Mouse (Mus musculus) forebrain, embryonic 12.5 days (tissue): Measurements from ENCODE around the gene Col6a3. TPM values are rescaled to one million over a fixed set of nuclear protein-coding genes. Genes with fewer than 3 reads are reported as not detected.

Experiments
- ATAC-seq: fragments of 200-750 bp; cut with Nextera tagmentation; 2 replicates; pipeline ENCODE4 v1.8.0; 2017; ENCODE audit warnings: moderate TSS enrichment; ENCODE audit not compliant: low FRiP score
- H3K27ac ChIP-seq: fragments of 300-500 bp; sonication (generic); 2 replicates; pipeline ENCODE4 v1.5.1; 2016; ENCODE audit warnings: mild to moderate bottlenecking
- H3K27me3 ChIP-seq: fragments of 300-500 bp; sonication (generic); 2 replicates; pipeline ENCODE4 v1.6.1; 2016; ENCODE audit warnings: mild to moderate bottlenecking
- H3K36me3 ChIP-seq: fragments of 300-500 bp; sonication (generic); replicated peaks from 2 replicates; pipeline ENCODE4 v1.6.1; 2016; ENCODE audit warnings: mild to moderate bottlenecking
- H3K4me1 ChIP-seq: fragments of 300-500 bp; sonication (generic); 2 replicates; pipeline ENCODE4 v1.6.1; 2016
- H3K4me2 ChIP-seq: fragments of 300-500 bp; sonication (generic); 2 replicates; pipeline ENCODE4 v1.6.1; 2016; ENCODE audit warnings: mild to moderate bottlenecking, moderate library complexity
- H3K4me3 ChIP-seq: fragments of 300-500 bp; sonication (generic); replicated peaks from 2 replicates; pipeline ENCODE4 v1.5.1; 2016; ENCODE audit warnings: mild to moderate bottlenecking
- H3K9ac ChIP-seq: fragments of 300-500 bp; sonication (generic); 2 replicates; pipeline ENCODE4 v1.6.1; 2016; ENCODE audit warnings: mild to moderate bottlenecking
- H3K9me3 ChIP-seq: fragments of 300-500 bp; sonication (generic); 2 replicates; pipeline ENCODE4 v1.6.1; 2016
- WGBS: fragments of 180-500 bp; shearing (Covaris S2); methylation state at CpG from one replicate; pipeline ENCODE4 v1.1.7; 2016; 5-methylcytosine and 5-hydroxymethylcytosine counted together
- polyA plus RNA-seq: library from polyadenylated mRNA; unstranded; fragments of >200 nt; fragmentation: Nextera tagmentation; extraction: Ambion mirVana; gene quantifications from 2 replicates; pipeline ENCODE4 v1.2.1, GENCODE M21; 2016

Gene Col6a3
- 10.4 and 13.5 TPM in 2 replicates for polyA plus RNA-seq

- Histone ChIP-seq H3K27me3 (no peaks in the 10 kb centered on the region), H3K4me1 (peaks cover 7% of the 10 kb centered on the region; the same call in 1 of the 2 replicates), H3K4me2 (no peak within 1 kb of the TSS), H3K36me3 (no peaks in the 10 kb centered on the region), H3K9ac (no peak within 1 kb of the TSS), H3K9me3 (no peaks in the 10 kb centered on the region), H3K4me3 (no peak within 1 kb of the TSS), H3K27ac (no peak within 1 kb of the TSS)
- ATAC-seq = no peak
- 70% methylated on average over 4 of the region's 4 CpGs for WGBS
These were observed at the start of gene Col6a3 for GRCm38 (mm10) chr1:90843836-90844235. Gene Col6a3 (minus strand): TSS chr1:90843971.

DNA sequence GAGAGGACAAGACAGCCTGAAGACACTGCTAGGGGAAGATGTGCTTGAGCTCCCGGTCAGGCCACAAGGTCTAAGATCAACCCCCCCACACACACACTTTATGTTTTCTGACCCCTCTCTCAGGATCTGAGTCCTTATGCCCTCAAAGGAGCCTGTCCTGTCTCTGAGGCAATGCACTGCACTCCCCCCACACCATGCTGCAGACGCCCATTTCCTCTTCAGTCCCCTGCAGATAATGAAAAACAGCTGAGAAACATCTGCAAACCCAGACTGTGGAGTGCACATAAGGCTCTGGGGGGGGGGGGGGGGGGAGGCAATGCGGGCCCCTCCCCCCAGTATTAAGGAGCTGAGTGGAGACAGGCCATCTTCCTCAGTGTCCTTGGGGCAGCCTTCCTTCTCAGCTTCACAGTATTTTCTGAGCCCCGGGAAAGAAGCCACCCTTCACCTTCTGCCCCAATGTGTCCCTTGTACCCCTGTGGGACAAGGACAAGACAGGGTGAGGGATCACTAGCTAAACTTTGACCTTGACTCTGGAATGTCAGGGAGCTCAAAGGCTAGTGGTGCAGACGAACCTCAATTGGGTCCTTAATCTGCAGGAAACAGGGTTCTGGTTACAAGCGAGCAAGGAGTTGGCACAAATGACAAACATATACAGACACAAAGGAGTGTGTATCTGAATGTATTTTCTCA, 42.1 kb upstream of the Col6a3 start:
- no peak overlapping the region for H3K27ac ChIP-seq
- 70% methylated on average over 5 of the region's 6 CpGs for WGBS

DNA sequence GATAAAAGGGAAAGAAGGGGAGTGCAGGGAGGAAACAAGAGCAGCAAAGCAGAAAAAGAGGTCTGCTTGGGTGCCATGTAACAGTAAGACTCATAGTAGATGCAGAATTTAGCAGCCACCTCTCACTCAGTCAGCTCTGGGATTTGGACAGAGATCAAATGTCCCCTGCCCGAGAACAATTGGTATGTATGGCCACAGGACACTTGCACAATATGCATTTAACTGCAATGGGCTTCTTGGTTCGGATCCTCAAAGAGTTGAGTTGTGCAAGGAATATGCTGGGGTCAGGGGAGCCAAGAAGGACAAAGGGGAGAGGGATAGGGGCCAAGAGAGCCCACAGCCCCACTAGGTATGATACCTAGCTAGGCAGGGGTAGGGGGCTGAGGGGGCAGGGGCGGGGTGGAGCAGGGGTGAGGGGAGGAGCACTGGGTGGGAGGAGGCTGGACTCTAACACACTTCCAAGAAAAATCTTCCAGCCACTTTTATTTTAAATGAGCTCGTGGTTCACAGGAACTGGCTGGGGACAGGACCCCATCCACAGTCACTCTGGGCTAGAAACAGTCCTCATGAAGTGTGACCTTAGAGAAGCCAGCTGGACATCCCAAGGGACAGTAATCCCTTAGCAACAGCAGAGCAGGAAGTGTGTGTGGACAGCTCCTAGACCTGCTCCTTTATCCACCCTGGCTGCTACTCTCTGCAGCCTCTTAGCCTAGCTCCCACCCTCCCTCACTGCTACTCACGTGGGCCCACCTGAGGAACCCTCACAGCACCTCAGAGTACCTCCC, 32.9 kb upstream of the Col6a3 start:
- Histone ChIP-seq H3K36me3 (no peaks in the 10 kb centered on the region), H3K9me3 (peaks cover 5% of the 10 kb centered on the region; the same call in 1 of the 2 replicates), H3K4me1 (no peaks in the 10 kb centered on the region), H3K27me3 (no peaks in the 10 kb centered on the region), H3K4me3 (no peak overlapping the region), H3K4me2 (no peak overlapping the region), H3K27ac (no peak overlapping the region), H3K9ac (no peak overlapping the region)
- no peak for ATAC-seq
- WGBS = 68% methylated on average over 5 of the region's 5 CpGs

More for the DNA sequence above, 42.1 kb upstream of the Col6a3 start:
- H3K4me3 ChIP-seq = no peak overlapping the region
- H3K9ac ChIP-seq = no peak overlapping the region
- ATAC-seq = no peak
- no peaks in the 10 kb centered on the region for H3K4me1 ChIP-seq
- H3K9me3 ChIP-seq = no peaks in the 10 kb centered on the region
- H3K27me3 ChIP-seq = no peaks in the 10 kb centered on the region
- no peak overlapping the region for H3K4me2 ChIP-seq
- H3K36me3 ChIP-seq = no peaks in the 10 kb centered on the region

- H3K27me3 ChIP-seq = no peaks in the 10 kb centered on the region
- H3K4me1 ChIP-seq = no peaks in the 10 kb centered on the region
- H3K9me3 ChIP-seq = peaks cover 7% of the 10 kb centered on the region; the same call in 1 of the 2 replicates
- ATAC-seq = no peak
- no peaks in the 10 kb centered on the region for H3K36me3 ChIP-seq
- no peak overlapping the region for H3K4me3 ChIP-seq
- whole genome bisulfite sequencing = 46% methylated on average over 2 of the region's 2 CpGs
- no peak overlapping the region for H3K27ac ChIP-seq
- no peak overlapping the region for H3K9ac ChIP-seq
- H3K4me2 ChIP-seq = no peak overlapping the region
These were observed 32.2 kb upstream of the Col6a3 start for GRCm38 (mm10) chr1:90875961-90876360.

- Histone ChIP-seq H3K27ac (no peak overlapping the region), H3K4me2 (no peak overlapping the region), H3K27me3 (no peaks in the 10 kb centered on the region), H3K4me3 (no peak overlapping the region), H3K4me1 (no peaks in the 10 kb centered on the region), H3K36me3 (no peaks in the 10 kb centered on the region), H3K9ac (no peak overlapping the region), H3K9me3 (peaks cover 7% of the 10 kb centered on the region; the same call in 1 of the 2 replicates)
- ATAC-seq = no peak
- WGBS = 91% methylated on average over 8 of the region's 8 CpGs
These were observed 31.6 kb upstream of the Col6a3 start for GRCm38 (mm10) chr1:90875371-90875770.

GRCm38 (mm10) chr1:90870581-90870980, 26.8 kb upstream of the Col6a3 start:
- WGBS = 89% methylated on average over 2 of the region's 2 CpGs
- no peak overlapping the region for H3K4me3 ChIP-seq
- no peak for ATAC-seq

GRCm38 (mm10) chr1:90866734-90867133, 23.0 kb upstream of the Col6a3 start:
- Histone ChIP-seq H3K4me2 (no peak overlapping the region), H3K36me3 (no peaks in the 10 kb centered on the region), H3K27me3 (no peaks in the 10 kb centered on the region), H3K27ac (no peak overlapping the region), H3K4me1 (no peaks in the 10 kb centered on the region), H3K9ac (no peak overlapping the region), H3K9me3 (peaks cover 2% of the 10 kb centered on the region; the same call in 1 of the 2 replicates), H3K4me3 (no peak overlapping the region)
- WGBS = 82% methylated on average over 5 of the region's 7 CpGs
- no peak for ATAC-seq

More at GRCm38 (mm10) chr1:90870581-90870980, 26.8 kb upstream of the Col6a3 start:
- H3K27ac ChIP-seq = no peak overlapping the region
- H3K9ac ChIP-seq = no peak overlapping the region
- no peak overlapping the region for H3K4me2 ChIP-seq
- no peaks in the 10 kb centered on the region for H3K4me1 ChIP-seq
- H3K36me3 ChIP-seq = no peaks in the 10 kb centered on the region
- H3K27me3 ChIP-seq = no peaks in the 10 kb centered on the region
- peaks cover 7% of the 10 kb centered on the region; the same call in 1 of the 2 replicates for H3K9me3 ChIP-seq

DNA sequence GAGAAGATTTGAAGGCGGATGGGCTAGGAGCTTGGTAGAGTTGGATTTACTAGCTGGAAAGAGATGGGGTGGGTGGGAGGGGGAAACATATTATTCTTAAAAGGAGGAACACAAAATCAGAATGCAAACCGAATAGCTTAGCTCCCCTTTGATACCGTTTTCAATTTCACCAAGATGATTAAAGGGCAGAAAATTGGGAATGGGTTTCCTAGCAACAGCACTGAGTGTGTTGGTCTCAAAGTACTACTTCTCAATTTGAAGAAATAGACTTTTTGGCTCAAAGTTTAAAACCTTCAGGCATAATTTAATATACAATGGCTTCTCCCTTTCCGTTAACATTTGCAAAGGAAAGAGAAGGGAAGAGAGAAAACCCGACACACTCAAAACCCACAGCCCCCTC, 12.1 kb upstream of the Col6a3 start:
- Histone ChIP-seq H3K4me2 (no peak overlapping the region), H3K4me1 (no peaks in the 10 kb centered on the region), H3K4me3 (no peak overlapping the region), H3K27me3 (no peaks in the 10 kb centered on the region), H3K9ac (no peak overlapping the region), H3K9me3 (no peaks in the 10 kb centered on the region), H3K27ac (no peak overlapping the region), H3K36me3 (no peaks in the 10 kb centered on the region)
- WGBS = 70% methylated on average over 5 of the region's 5 CpGs
- ATAC-seq = no peak

DNA sequence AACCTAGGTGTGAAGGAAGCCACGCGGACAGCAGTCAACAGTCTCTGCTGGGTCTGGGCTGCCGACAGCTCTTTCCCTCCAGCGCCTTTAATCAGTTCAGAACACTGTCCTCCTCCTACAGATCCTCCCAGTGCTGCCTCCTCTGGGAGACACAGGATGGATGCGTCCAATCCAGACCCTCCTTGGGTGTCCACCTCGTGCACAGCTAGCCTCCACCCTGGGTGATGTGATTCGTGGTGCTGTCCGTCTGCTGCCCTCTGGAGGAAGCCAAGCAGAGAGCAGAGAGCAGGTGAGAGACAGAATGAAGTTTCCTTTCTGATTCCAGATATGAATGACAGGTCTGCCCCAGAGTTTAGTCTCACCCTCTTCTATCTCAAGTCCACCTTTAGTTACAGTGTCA, 6.1 kb upstream of the Col6a3 start:
- Histone ChIP-seq H3K36me3 (no peaks in the 10 kb centered on the region), H3K27ac (no peak overlapping the region), H3K4me3 (no peak overlapping the region), H3K9me3 (no peaks in the 10 kb centered on the region), H3K4me2 (no peak overlapping the region), H3K4me1 (peaks cover 5% of the 10 kb centered on the region; the same call in 1 of the 2 replicates), H3K9ac (no peak overlapping the region), H3K27me3 (no peaks in the 10 kb centered on the region)
- WGBS = 39% methylated on average over 8 of the region's 8 CpGs
- no peak for ATAC-seq

- Histone ChIP-seq H3K36me3 (no peaks in the 10 kb centered on the region), H3K4me2 (no peak overlapping the region), H3K27me3 (no peaks in the 10 kb centered on the region), H3K27ac (no peak overlapping the region), H3K9ac (no peak overlapping the region), H3K4me1 (peaks cover 5% of the 10 kb centered on the region; the same call in 1 of the 2 replicates), H3K4me3 (no peak overlapping the region), H3K9me3 (no peaks in the 10 kb centered on the region)
- ATAC-seq = no peak
- WGBS = 45% methylated on average over 10 of the region's 10 CpGs
These were observed 1.4 kb upstream of the Col6a3 start for GRCm38 (mm10) chr1:90845206-90845605.

DNA sequence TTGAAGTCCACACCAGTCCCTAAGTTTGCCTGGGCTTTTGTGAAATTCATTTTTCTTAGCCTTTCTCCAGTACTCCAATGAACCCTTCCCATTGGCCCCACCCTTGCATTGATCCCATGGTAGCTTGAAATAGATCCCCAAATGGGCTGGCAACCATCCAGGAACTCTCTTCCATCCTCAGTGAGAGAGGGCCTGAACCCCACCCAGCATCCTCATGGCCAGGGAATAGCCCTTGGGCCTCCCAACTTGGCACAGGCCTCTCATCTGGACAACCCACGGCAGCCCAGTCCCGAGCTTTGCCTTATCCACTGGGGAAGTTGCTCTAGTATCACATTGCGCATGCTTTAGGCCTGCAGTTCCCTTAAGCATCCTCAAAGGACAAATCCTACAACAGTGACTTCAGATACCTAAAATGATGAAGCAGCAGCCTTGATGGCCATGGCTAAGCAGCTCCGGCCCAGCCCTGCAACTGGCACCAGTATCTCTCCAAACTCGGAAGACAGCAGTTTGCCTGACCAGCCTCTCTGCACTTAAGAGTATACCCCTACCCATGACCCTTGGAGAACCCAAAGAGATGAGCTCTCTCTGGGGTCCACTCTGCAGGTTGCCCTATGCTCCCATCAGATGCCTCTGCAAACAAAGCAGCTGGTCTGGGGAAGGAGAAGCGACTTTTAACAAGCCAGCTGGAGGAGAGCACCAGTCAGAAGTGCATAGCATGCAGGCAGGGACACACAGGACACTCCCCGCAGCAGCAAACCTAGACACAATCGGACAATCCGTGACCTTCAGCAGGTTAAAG, 783 bp downstream of the Col6a3 start:
- H3K4me3 ChIP-seq = no peak overlapping the region
- 79% methylated on average over 9 of the region's 9 CpGs for WGBS

GRCm38 (mm10) chr1:90840250-90840649, 3.5 kb downstream of the Col6a3 start:
- Histone ChIP-seq H3K9ac (no peak overlapping the region), H3K4me1 (peaks cover 3% of the 10 kb centered on the region; the same call in 1 of the 2 replicates), H3K36me3 (no peaks in the 10 kb centered on the region), H3K9me3 (no peaks in the 10 kb centered on the region), H3K27me3 (no peaks in the 10 kb centered on the region), H3K4me2 (no peak overlapping the region), H3K4me3 (no peak overlapping the region), H3K27ac (no peak overlapping the region)
- WGBS = 13% methylated on average over 4 of the region's 4 CpGs
- ATAC-seq = no peak

More for the DNA sequence above, 783 bp downstream of the Col6a3 start:
- H3K27ac ChIP-seq = no peak overlapping the region
- no peaks in the 10 kb centered on the region for H3K36me3 ChIP-seq
- H3K27me3 ChIP-seq = no peaks in the 10 kb centered on the region
- H3K9ac ChIP-seq = no peak overlapping the region
- peaks cover 7% of the 10 kb centered on the region; the same call in 1 of the 2 replicates for H3K4me1 ChIP-seq
- no peaks in the 10 kb centered on the region for H3K9me3 ChIP-seq
- no peak overlapping the region for H3K4me2 ChIP-seq
- no peak for ATAC-seq
